Mouse (Mus musculus): ENCODE measurements at regions not wholly inside any gene's neighbourhood (a gene's known extent, or its start where the extent isn't known, plus 50 kb on each side); places are given as distances from the start of the nearest gene placed in this dataset.

DNA sequence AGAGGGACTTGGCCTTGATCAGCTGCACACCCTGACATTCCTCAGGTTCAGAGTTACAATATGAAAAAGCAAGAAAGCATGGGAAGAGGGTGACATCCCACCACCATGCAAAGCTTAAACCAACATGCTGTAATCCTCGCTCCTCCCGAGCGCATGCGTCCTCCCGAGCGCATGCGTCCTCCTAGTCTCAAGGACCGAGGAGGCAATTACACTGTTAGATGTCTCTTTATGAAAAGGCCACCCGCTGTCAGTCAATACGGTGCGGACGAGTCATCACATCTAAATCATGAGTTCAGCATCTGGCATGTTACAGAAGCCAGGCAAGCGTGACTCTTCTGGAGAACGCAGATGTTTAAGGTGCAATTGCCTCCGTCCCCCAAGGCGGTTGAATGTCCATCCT is 117.1 kb upstream of the Pkdcc start:
- no peak for DNase-seq

GRCm38 (mm10) chr17:83098679-83099413 is 116.2 kb upstream of the Pkdcc start:
- no peak for DNase-seq

GRCm38 (mm10) chr17:83101035-83101434 is 114.1 kb upstream of the Pkdcc start:
- DNase-seq: no peak

GRCm38 (mm10) chr17:83101756-83102155 is 113.3 kb upstream of the Pkdcc start:
- DNase-seq: no peak

DNA sequence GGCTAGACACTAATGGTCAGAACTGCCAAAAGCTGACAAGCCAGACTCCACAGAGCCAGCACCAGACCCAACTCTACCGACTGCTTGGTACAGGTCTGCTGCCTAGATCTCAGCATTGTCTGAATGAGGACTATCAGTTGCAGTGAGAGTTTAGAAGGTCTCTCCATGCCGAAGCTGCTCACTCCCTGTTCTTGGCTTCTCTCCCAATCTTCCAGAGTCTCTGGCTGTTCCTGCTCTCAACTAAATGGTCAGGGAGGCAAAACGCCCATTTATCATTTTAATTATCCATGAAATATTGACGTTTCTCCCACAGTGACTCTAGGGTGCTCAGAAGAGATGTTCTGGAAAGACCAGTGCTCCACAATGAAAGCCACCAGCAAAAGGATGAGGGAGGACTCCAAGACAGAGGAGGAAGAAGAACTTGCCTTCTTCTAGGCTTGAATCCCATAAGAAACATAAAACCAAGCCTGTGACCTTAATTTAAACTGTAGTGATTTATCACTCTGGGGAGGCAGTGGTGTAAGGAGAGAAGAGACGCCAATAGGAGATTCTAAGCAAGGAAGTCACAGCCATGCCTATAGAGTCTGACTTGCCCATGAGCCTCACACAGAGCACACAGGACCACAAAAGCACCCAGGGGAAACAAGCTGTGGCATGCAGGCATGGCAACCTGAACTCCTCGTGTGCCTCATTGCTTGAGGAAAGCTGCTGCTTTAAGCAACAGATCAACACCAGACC is 112.2 kb upstream of the Pkdcc start:
- DNase-seq: no peak

GRCm38 (mm10) chr17:83108151-83108550 is 106.9 kb upstream of the Pkdcc start:
- no peak for DNase-seq

DNA sequence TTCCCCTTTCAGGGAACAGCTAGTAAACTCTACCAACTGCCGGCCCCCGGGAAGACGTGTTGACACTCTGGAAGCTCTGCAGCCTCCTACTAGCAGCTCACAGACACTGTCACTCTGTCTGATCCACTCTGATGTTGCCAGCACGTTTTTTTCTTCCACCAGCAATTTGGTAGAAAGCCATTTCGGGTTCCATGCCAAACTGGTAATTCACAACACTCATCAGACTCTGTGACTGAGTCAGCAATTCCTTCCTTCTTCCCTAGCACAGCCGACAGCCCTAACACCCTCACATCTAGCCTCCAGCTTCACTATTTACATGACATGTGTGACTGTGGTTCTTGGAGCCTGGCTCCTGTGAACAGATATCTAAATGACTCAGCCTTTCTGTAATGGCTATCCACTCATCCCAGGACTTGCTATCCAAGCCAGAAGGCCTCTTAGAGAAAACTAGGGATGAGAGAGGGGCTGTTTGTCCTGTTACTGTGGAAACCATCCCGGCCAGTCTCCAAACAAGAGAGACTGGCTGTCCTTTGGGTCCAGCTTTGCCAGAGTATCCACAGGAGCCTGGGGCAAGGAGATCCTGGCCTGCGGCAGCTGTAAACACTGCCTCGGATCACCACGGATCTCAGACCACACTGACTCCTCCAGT is 105.2 kb upstream of the Pkdcc start:
- DNase-seq: peak; percentile 35 to 62

- DNase-seq: no peak
Observed at GRCm38 (mm10) chr17:83110556-83110955, 104.5 kb upstream of the Pkdcc start.

DNA sequence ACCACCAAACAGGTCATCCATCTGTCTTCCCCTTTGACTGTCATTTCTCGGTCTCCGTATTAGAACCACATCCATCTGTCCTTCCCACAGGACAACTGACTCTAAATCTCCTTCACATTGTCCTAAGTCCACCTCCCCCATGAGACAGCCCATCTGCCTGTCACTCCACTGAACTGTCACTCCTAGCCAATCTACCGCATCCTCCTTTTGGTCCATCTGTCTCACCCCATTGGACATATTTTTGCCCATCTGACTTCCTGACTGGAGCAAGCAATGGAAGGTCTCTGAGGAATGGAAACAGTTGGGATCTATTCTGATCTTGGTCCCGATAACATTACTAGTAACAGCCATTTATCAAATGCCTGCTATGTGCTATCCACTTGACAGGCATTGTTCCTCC is 99.9 kb upstream of the Pkdcc start:
- no peak for DNase-seq

- DNase-seq: no peak
Observed at GRCm38 (mm10) chr17:83115832-83116480, 99.1 kb upstream of the Pkdcc start.

- no peak for DNase-seq
Observed at GRCm38 (mm10) chr17:83120665-83121232, 94.3 kb upstream of the Pkdcc start.

GRCm38 (mm10) chr17:83122525-83123280 is 92.4 kb upstream of the Pkdcc start:
- peak; percentile 59 to 68 for DNase-seq

- DNase-seq: no peak
Observed at GRCm38 (mm10) chr17:83125057-83125456, 90.0 kb upstream of the Pkdcc start.

DNA sequence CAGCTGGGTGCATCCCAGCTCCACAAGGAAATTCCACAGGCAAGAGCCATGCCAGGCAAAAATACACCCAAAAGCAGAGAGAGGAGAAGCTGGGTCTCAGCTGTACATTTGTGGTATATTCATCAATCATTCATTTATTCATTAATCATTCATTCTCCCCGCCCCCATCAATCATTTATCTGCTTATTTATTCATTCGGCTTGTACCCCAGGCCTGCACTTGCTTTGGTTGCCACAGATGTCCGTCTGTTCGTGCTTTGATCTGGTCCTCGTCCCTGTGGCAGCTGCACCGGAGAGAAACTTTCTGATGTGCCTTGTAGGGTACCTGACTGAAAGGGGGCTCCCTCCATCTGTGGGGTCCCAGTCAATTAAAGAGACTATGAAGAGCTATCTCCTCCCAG is 87.2 kb upstream of the Pkdcc start:
- DNase-seq: no peak

DNA sequence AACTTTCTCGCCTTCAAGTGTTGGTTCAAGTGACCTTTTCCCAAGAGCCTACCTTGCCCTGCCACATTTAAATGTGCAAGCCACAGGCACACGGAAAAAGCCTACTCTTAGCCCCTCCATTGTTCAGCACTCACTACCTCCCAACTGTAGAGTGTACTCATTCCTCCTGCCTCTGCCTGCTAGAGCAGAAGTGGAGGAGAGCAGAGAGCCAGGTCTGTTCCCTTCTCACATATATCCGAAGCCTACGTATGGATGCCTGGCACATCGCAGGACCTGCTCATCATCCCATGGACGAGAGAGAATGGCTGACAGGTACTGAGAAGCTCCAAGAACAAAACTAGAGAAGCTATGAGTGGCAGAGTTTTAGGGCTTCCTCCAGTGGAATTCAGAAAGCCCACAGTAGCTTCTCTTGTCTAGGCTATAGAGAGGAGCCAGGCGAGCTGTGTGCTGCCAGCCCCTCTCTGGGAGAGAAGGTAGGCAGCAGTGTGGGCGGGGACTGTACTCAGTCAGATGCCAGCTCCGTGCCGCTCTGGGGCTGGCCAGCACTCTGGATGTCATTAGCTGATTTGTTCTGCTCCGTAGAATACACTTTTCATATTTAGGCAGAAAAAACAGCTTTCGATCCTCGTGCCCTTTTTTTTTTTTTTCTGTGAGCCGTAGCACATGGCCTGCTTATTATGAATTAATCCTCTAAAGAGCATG is 86.1 kb upstream of the Pkdcc start:
- no peak for DNase-seq

GRCm38 (mm10) chr17:83129658-83130057 is 85.4 kb upstream of the Pkdcc start:
- no peak for DNase-seq

GRCm38 (mm10) chr17:83133201-83133600 is 81.9 kb upstream of the Pkdcc start:
- DNase-seq: no peak

GRCm38 (mm10) chr17:83135441-83136120 is 79.5 kb upstream of the Pkdcc start:
- DNase-seq: no peak

DNA sequence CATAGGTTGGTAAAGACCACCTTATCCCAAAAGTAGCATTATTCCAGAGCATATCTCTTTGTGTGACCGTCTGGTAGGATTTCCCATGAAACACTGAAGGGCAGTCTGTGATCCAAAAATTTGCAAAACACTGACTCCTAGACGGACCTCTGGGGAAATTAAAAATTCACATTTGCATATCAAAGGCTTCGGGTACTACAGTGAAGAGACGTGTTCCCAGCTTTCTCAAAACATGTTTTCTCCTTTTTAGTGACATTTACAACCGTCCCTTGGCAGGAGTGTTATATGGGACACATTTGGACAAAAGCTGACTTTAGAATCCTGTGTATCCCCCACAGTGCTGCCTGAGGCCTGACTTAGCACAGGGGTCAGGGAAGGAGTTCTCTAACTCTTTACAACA is 78.8 kb upstream of the Pkdcc start:
- DNase-seq: no peak

GRCm38 (mm10) chr17:83137720-83138119 is 77.4 kb upstream of the Pkdcc start:
- DNase-seq: no peak
